Mouse (Mus musculus): ENCODE measurements around the gene Pdzrn4.

- TF ChIP-seq CTCF (IDR thresholded peaks at IDR 0.05 in 2 of 3, conservative IDR thresholded peaks at IDR 0.05 in 1 of 3; ENCODE audit: control insufficient read depth in 1 of 3, insufficient read depth in 1 of 3, low read depth in 2 of 3, low read length in 3 of 3, poor library complexity in 1 of 3, severe bottlenecking in 1 of 3) (no peak), CHD1 (IDR thresholded peaks at IDR 0.05; ENCODE audit: low read depth, low read length) (no peak), NELFE (IDR thresholded peaks at IDR 0.05; ENCODE audit: low read depth, low read length) (no peak), GATA1 (IDR thresholded peaks at IDR 0.05; ENCODE audit: low read depth, low read length) (no peak), POLR2A (IDR thresholded peaks at IDR 0.05; ENCODE audit: control insufficient read depth in 1 of 2, insufficient read depth in 1 of 2, low read depth in 1 of 2, low read length in 2 of 2, poor library complexity in 1 of 2) (no peak), RCOR1 (IDR thresholded peaks at IDR 0.05; ENCODE audit: low read depth, low read length) (no peak), GABPA (IDR thresholded peaks at IDR 0.05; ENCODE audit: low read depth, low read length) (no peak), EP300 (IDR thresholded peaks at IDR 0.05; ENCODE audit: low read depth in 1 of 2, low read length in 2 of 2) (no peak), MAX (IDR thresholded peaks at IDR 0.05; ENCODE audit: low read length) (no peak), ETS1 (IDR thresholded peaks at IDR 0.05; ENCODE audit: low read depth, low read length) (no peak), SIN3A (IDR thresholded peaks at IDR 0.05; ENCODE audit: low read length) (no peak)
These were observed 215.7 kb downstream of the Pdzrn4 start for GRCm38 (mm10) chr15:92612386-92612785.

Measured in MEL (cell line).